Mouse (Mus musculus) embryonic facial prominence, embryonic 12.5 days (tissue): ENCODE data around the gene Tmprss9. TPM values are rescaled to one million over a fixed set of nuclear protein-coding genes. Genes with fewer than 3 reads are reported as not detected.

Source experiments
- ATAC-seq: fragments of 200-750 bp; cut with Nextera tagmentation; 2 replicates; pipeline ENCODE4 v1.8.0; 2017; ENCODE audit not compliant: insufficient number of reproducible peaks, insufficient read depth, low FRiP score, low TSS enrichment
- H3K27ac ChIP-seq: fragments of 300-500 bp; sonication (generic); 2 replicates; pipeline ENCODE4 v1.5.1; 2016; ENCODE audit warnings: mild to moderate bottlenecking
- H3K27me3 ChIP-seq: fragments of 300-500 bp; sonication (generic); 2 replicates; pipeline ENCODE4 v1.6.1; 2016; ENCODE audit warnings: mild to moderate bottlenecking, moderate library complexity
- H3K36me3 ChIP-seq: fragments of 300-500 bp; sonication (generic); 2 replicates; pipeline ENCODE4 v1.6.1; 2016; ENCODE audit warnings: mild to moderate bottlenecking
- H3K4me1 ChIP-seq: fragments of 300-500 bp; sonication (generic); 2 replicates; pipeline ENCODE4 v1.6.1; 2016
- H3K4me2 ChIP-seq: fragments of 300-500 bp; sonication (generic); replicated peaks from 2 replicates; pipeline ENCODE4 v1.6.1; 2016; ENCODE audit warnings: mild to moderate bottlenecking, moderate library complexity
- H3K4me3 ChIP-seq: fragments of 300-500 bp; sonication (generic); 2 replicates; pipeline ENCODE4 v1.5.1; 2016; ENCODE audit warnings: mild to moderate bottlenecking
- H3K9ac ChIP-seq: fragments of 300-500 bp; sonication (generic); 2 replicates; pipeline ENCODE4 v1.6.1; 2016; ENCODE audit warnings: mild to moderate bottlenecking, moderate library complexity
- H3K9me3 ChIP-seq: fragments of 300-500 bp; sonication (generic); 2 replicates; pipeline ENCODE4 v1.6.1; 2016; ENCODE audit warnings: mild to moderate bottlenecking, moderate library complexity
- WGBS: fragments of 180-500 bp; shearing (Covaris S2); methylation state at CpG from one replicate; pipeline ENCODE4 v1.1.7; 2016; 5-methylcytosine and 5-hydroxymethylcytosine counted together
- polyA plus RNA-seq: library from polyadenylated mRNA; unstranded; fragments of >200 nt; fragmentation: Nextera tagmentation; extraction: Ambion mirVana; gene quantifications from 2 replicates; pipeline ENCODE4 v1.2.1, GENCODE M21; 2016

The Tmprss9 gene
- polyA plus RNA-seq, 1 experiment from 2014 or later: 0.09 TPM

DNA sequence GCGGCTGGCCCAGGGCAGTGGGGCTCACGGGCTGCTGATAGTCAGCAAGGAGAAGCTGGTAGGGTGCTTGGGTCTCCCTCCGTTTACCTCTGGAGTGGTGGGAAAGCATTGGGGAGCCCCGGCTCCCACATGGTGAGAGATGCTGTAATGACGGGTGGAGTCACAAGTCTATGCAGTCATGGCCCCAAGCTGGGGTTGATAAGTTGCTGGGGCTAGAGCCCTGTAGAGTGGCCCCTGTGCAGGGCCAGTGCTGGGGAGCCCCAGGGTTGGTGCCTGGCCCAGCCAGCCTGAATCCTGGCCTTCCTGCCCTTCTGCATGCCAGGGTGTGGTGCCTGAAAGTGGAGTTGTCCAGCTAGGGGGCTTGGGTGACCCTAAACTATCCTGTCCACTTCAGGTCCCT lies 9.3 kb upstream of the Tmprss9 start:
- H3K36me3 ChIP-seq: peaks cover 50% of the 10 kb centered on the region

DNA sequence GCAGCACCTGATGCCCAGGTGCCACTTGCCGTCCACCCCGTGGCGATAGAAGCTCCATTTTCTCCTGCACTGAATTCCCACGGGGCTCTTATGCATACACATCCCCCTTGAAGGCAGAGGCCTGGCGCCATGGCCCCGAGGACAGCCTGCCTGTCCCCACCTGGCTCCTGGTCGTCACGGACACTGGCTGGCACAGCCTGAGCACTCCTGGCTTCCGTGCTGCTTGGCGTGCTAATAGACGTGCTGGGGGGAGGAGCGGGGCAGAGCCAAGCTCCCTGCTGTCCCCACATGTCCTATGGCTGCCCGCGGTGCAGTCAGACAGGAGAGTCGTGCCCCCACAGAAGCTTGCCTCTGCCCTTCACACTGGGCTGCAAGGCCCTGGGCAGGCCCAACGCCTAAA lies 7.2 kb upstream of the Tmprss9 start:
- no peaks in the 10 kb centered on the region for H3K4me1 ChIP-seq
- no peak overlapping the region for H3K4me2 ChIP-seq
- H3K9ac ChIP-seq: no peak overlapping the region
- no peak overlapping the region for H3K4me3 ChIP-seq
- WGBS: 91% methylated on average over 16 of the region's 16 CpGs
- peaks cover 60% of the 10 kb centered on the region for H3K36me3 ChIP-seq
- H3K27ac ChIP-seq: no peak overlapping the region
- no peaks in the 10 kb centered on the region for H3K27me3 ChIP-seq
- H3K9me3 ChIP-seq: no peaks in the 10 kb centered on the region
- no peak for ATAC-seq

More for the DNA sequence above, 9.3 kb upstream of the Tmprss9 start:
- no peak overlapping the region for H3K4me2 ChIP-seq
- H3K4me1 ChIP-seq: peaks cover 5% of the 10 kb centered on the region; the same call in 1 of the 2 replicates
- H3K27ac ChIP-seq: no peak overlapping the region
- ATAC-seq: no peak
- H3K27me3 ChIP-seq: no peaks in the 10 kb centered on the region
- H3K4me3 ChIP-seq: no peak overlapping the region
- no peaks in the 10 kb centered on the region for H3K9me3 ChIP-seq
- WGBS: 91% methylated on average over 5 of the region's 5 CpGs
- no peak overlapping the region for H3K9ac ChIP-seq

DNA sequence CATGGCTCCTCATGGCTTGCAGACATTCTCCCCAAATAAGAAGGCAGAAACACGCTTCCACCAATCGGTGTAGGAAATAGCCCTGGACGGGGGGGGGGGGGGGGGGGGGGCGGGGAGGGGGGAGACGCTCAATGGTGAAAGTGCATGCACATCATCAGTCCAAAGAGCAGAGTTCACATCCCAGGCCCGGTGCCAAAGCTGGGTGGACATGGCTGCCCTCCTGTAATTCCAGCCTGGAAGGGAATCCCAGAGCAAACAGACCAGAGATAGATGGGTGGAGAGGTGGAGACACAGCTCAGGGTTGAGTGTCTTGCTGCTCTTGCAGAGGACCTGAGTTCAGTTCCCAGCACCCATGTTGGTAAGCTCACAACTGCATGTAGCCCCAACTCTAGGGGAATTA lies 655 bp upstream of the Tmprss9 start:
- Histone ChIP-seq H3K4me2 (no peak overlapping the region), H3K4me3 (no peak overlapping the region), H3K36me3 (peaks cover 23% of the 10 kb centered on the region), H3K9me3 (no peaks in the 10 kb centered on the region), H3K9ac (no peak overlapping the region), H3K27ac (no peak overlapping the region), H3K27me3 (no peaks in the 10 kb centered on the region), H3K4me1 (no peaks in the 10 kb centered on the region)
- no peak for ATAC-seq
- WGBS: 92% methylated on average over 1 of the region's 6 CpGs

DNA sequence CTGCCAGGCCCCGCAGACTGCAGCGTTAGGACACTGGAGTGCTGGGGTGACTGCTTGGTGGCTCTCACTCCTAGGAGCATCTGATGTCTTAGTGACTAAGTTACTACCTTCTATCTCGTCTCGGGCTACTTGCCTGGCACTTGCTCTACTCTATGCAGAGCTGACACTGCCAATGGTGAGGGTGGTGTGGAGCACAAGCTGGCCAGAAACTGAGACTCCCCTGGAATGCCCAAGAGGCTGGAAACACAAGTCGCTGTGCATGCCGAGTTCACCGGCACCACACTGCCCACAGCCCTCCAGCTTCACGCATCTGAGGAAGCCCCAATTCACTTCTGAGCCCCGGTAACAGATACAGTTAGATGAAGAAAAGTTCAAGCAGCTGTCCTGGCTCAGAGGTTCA lies 2.4 kb downstream of the Tmprss9 start:
- H3K27me3 ChIP-seq: no peaks in the 10 kb centered on the region
- no peak for ATAC-seq
- 85% methylated on average over 9 of the region's 9 CpGs for WGBS
- no peaks in the 10 kb centered on the region for H3K9me3 ChIP-seq
- H3K9ac ChIP-seq: no peak overlapping the region
- H3K4me2 ChIP-seq: no peak overlapping the region
- no peak overlapping the region for H3K27ac ChIP-seq
- no peak overlapping the region for H3K4me3 ChIP-seq
- no peaks in the 10 kb centered on the region for H3K4me1 ChIP-seq
- H3K36me3 ChIP-seq: no peaks in the 10 kb centered on the region

DNA sequence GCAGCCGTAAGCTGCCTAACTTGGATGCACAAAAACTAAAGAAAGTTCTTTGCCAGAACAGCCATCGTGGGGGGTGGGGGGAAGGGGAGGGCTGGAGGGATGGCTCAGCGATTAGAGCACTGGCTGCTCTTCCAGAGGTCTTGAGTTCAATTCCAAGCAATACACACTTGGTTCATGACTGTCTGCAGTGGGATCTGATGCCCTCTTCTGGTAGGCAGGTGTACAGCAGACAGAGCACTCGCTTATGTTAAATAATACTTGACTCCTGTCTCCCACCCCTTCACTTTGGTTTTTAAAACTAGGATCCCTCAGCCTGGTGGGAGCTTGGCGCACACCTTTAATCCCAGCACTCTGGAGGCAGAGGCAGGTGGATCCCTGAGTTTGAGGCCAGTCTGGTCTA lies 4.4 kb downstream of the Tmprss9 start:
- 30% methylated on average over 5 of the region's 5 CpGs for WGBS
- Histone ChIP-seq H3K4me2 (no peak overlapping the region), H3K9me3 (no peaks in the 10 kb centered on the region), H3K36me3 (no peaks in the 10 kb centered on the region), H3K27ac (no peak overlapping the region), H3K9ac (no peak overlapping the region), H3K4me1 (no peaks in the 10 kb centered on the region), H3K27me3 (no peaks in the 10 kb centered on the region), H3K4me3 (no peak overlapping the region)
- no peak for ATAC-seq

DNA sequence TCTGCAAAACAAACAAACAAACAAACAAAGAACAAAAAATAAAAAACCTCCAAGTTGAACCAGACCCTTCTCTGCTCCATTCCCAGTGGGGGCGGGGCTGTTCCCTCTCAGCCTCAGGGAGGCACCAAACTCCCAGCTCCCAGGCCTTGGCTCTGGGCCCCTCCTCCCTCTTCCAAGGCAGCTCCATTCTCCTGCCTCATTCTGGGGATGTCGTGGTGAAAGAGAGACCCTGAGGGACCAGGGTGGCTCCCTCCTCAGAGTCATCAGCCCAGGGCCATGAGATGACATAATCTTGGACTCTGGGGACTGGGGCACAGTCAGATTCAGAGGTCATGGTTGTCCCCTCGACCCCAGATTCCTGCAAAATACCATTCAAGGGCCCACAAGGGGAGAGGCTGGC lies 4.9 kb downstream of the Tmprss9 start:
- no peak for ATAC-seq
- 29% methylated on average over 3 of the region's 3 CpGs for WGBS
- H3K9me3 ChIP-seq: no peaks in the 10 kb centered on the region
- H3K27ac ChIP-seq: no peak overlapping the region
- no peaks in the 10 kb centered on the region for H3K4me1 ChIP-seq
- H3K4me2 ChIP-seq: no peak overlapping the region
- H3K4me3 ChIP-seq: no peak overlapping the region
- H3K36me3 ChIP-seq: no peaks in the 10 kb centered on the region
- H3K9ac ChIP-seq: no peak overlapping the region
- no peaks in the 10 kb centered on the region for H3K27me3 ChIP-seq

DNA sequence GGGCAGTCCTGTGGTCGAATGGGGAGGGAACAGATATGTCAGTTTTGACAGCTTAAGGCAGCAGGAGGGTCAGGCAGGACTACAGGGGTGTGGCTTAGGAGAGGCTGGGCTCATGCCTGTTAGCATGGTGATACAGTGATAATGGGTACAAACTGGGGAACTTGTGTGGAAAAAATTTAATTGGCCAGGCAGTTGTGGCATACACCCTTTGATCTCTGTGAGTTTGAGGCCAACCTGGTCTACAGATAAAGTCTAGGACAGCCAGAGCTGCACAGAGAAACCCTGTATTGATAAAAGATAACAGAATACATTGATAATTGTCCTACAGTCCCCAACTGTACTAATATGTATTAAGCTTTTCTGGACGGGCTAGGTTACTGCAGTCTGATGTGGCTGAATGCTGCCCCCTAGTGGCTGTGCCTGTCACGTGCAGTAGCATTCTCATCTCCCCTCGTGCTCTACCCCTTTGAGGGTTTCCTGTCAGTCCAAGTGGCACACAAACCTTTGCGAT lies 8.5 kb downstream of the Tmprss9 start:
- no peaks in the 10 kb centered on the region for H3K9me3 ChIP-seq
- H3K36me3 ChIP-seq: no peaks in the 10 kb centered on the region
- no peaks in the 10 kb centered on the region for H3K4me1 ChIP-seq
- no peak overlapping the region for H3K9ac ChIP-seq
- H3K4me2 ChIP-seq: no peak overlapping the region
- no peak for ATAC-seq
- H3K27ac ChIP-seq: no peak overlapping the region
- WGBS: 20% methylated on average over 5 of the region's 5 CpGs
- no peaks in the 10 kb centered on the region for H3K27me3 ChIP-seq
- H3K4me3 ChIP-seq: no peak overlapping the region

DNA sequence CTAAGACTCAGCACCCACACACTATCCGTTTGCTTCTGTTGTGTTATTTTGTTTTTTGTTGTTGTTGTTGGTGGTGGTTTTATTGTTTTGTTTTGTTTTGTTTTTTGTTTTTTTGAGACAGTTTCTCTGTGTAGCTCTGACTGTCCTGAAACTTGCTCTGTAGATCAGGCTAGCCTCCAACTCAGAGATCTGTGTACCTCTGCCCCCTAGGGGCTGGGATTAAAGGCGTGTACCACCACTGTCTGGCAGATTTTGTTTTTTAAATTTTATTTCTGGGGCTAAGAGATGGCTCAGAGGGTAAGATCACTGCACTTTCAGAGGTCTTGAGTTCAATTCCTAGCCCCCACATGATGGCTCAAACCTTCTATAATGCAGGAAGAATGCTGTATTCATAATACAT lies 9.3 kb downstream of the Tmprss9 start:
- 79% methylated on average over 2 of the region's 2 CpGs for WGBS
- ATAC-seq: no peak
- H3K27me3 ChIP-seq: no peaks in the 10 kb centered on the region

DNA sequence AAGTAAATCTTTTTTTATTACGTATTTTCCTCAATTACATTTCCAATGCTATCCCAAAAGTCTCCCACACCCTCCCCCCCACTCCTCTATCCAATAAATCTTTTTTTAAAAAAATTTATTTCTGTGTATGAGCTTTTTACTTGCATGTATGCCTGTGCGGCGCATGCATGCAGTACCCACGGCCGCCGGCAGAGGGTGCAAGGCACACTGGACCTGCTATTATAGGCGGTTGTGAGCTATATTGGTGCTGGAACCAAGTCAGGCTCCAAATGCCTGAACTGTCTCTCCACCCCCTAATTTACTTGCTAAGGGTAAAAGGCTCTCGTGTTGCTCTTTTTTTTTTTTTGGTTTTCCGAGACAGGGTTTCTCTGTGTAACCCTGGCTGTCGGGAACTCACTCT lies 9.7 kb downstream of the Tmprss9 start:
- 24% methylated on average over 10 of the region's 10 CpGs for WGBS
- no peak for ATAC-seq
- Histone ChIP-seq H3K27ac (no peak overlapping the region), H3K9me3 (no peaks in the 10 kb centered on the region), H3K27me3 (no peaks in the 10 kb centered on the region), H3K4me3 (no peak overlapping the region), H3K9ac (no peak overlapping the region), H3K4me2 (no peak overlapping the region), H3K36me3 (no peaks in the 10 kb centered on the region), H3K4me1 (no peaks in the 10 kb centered on the region)

More for the DNA sequence above, 9.3 kb downstream of the Tmprss9 start:
- Histone ChIP-seq H3K9me3 (no peaks in the 10 kb centered on the region), H3K4me1 (no peaks in the 10 kb centered on the region), H3K27ac (no peak overlapping the region), H3K9ac (no peak overlapping the region), H3K4me3 (no peak overlapping the region), H3K36me3 (no peaks in the 10 kb centered on the region), H3K4me2 (no peak overlapping the region)

DNA sequence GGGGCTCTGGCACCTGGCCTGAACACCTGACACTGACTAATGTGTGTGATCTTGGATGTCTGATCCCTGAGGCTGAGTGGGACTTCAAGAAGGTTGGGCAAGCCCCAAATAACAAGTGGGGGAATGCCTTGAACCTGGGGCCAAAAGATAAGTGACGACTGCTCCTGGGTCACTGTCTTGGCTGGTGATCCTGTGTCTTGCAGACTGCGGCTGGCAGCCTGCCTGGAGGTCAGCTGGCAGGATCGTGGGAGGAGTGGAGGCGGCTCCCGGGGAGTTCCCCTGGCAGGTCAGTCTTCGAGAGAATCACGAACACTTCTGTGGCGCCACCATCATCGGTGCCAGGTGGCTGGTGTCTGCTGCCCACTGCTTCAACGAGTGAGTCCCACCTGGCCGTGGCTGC lies 15.5 kb downstream of the Tmprss9 start:
- 74% methylated on average over 11 of the region's 11 CpGs for WGBS

DNA sequence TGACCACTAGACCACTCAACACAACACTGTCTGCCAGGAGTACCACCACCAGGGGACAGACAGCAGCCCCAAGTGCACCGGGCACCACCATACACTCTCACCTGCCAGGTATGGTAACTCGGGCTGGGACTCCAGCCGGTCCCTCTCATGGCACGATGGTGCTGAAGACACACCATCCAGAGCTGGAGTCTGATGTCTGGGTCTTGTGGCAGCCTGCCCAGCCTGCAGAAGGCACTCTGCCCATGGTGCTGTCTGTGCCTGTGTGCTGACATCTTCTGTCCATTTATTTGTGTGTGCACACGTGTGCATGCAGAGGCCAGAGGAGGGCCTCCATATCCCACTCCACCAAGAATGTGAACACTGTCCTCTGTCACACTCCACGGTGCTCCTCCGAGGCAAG lies 23.5 kb downstream of the Tmprss9 start:
- no peak overlapping the region for H3K4me3 ChIP-seq
- peaks cover 16% of the 10 kb centered on the region for H3K4me1 ChIP-seq
- no peak overlapping the region for H3K27ac ChIP-seq
- no peak for ATAC-seq
- 85% methylated on average over 7 of the region's 7 CpGs for WGBS
- H3K27me3 ChIP-seq: peaks cover 2% of the 10 kb centered on the region; the same call in 1 of the 2 replicates
- 0 out of 2 replicates have a peak, but pooled peaks cover 3% of the 10 kb centered on the region for H3K9me3 ChIP-seq
- no peak overlapping the region for H3K4me2 ChIP-seq
- H3K36me3 ChIP-seq: peaks cover 7% of the 10 kb centered on the region; the same call in 1 of the 2 replicates
- H3K9ac ChIP-seq: no peak overlapping the region

More for the DNA sequence above, 15.5 kb downstream of the Tmprss9 start:
- Histone ChIP-seq H3K27me3 (peaks cover 25% of the 10 kb centered on the region), H3K4me2 (no peak overlapping the region), H3K4me1 (no peaks in the 10 kb centered on the region), H3K27ac (no peak overlapping the region), H3K4me3 (no peak overlapping the region), H3K9me3 (0 out of 2 replicates have a peak, but pooled peaks cover 3% of the 10 kb centered on the region), H3K9ac (no peak overlapping the region), H3K36me3 (no peaks in the 10 kb centered on the region)
- ATAC-seq: no peak

DNA sequence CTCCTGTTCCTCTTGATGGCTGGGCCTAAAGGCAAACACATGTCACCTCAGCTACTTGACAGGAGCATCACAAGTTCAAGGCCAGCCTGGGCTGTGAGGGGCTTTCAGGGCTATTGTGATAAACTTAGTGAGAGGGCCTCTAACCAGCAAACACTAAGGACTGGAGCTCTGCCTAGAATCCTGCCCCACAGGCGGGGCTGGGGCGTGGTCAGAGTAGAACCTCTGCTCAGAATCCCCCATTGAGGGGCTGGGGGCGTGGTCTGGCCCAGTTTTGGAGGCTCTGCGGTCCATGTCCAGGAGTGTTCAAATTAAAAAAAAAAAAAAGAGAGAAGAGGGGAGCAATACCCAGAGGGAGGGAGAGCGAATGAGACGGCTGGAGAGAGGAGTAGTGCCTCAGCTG lies 24.0 kb downstream of the Tmprss9 start:
- 82% methylated on average over 6 of the region's 6 CpGs for WGBS
- H3K27ac ChIP-seq: no peak overlapping the region
- peaks cover 16% of the 10 kb centered on the region for H3K4me1 ChIP-seq
- H3K9ac ChIP-seq: no peak overlapping the region
- no peak for ATAC-seq
- no peak overlapping the region for H3K4me3 ChIP-seq
- H3K9me3 ChIP-seq: 0 out of 2 replicates have a peak, but pooled peaks cover 3% of the 10 kb centered on the region
- no peak overlapping the region for H3K4me2 ChIP-seq
- H3K27me3 ChIP-seq: no peaks in the 10 kb centered on the region
- peaks cover 7% of the 10 kb centered on the region; the same call in 1 of the 2 replicates for H3K36me3 ChIP-seq
